Mouse (Mus musculus): Measurements from ENCODE around the gene Car11.

The Car11 gene

GRCm38 (mm10) chr7:45710477-45711191 is 11.0 kb downstream of the Car11 start:
- DNase-seq (ENCODE audit: low spot score in 2 of 2) = no peak

GRCm38 (mm10) chr7:45711316-45712021 is 11.8 kb downstream of the Car11 start:
- no peak for DNase-seq (ENCODE audit: low spot score in 2 of 2)

- no peak for DNase-seq (ENCODE audit: low spot score in 2 of 2)
These were observed 12.5 kb downstream of the Car11 start for GRCm38 (mm10) chr7:45712022-45712757.

GRCm38 (mm10) chr7:45713396-45713795 is 13.8 kb downstream of the Car11 start:
- no peak for DNase-seq (ENCODE audit: low spot score in 2 of 2)

GRCm38 (mm10) chr7:45713881-45714520 is 14.4 kb downstream of the Car11 start:
- no peak for DNase-seq (ENCODE audit: low spot score in 2 of 2)

- DNase-seq (ENCODE audit: low spot score in 2 of 2) = peak in 1 of 2 experiments; percentile 70
These were observed 15.0 kb downstream of the Car11 start for GRCm38 (mm10) chr7:45714630-45715089.

GRCm38 (mm10) chr7:45715090-45715708 is 15.6 kb downstream of the Car11 start, which contains the start of gene Rpl18:
TSS of gene Rpl18 (plus strand) at chr7:45715457.
- DNase-seq (ENCODE audit: low spot score in 2 of 2) = peak; percentile 88 to 97

GRCm38 (mm10) chr7:45715741-45716459 is 16.3 kb downstream of the Car11 start:
- no peak for DNase-seq (ENCODE audit: low spot score in 2 of 2)

- no peak for DNase-seq (ENCODE audit: low spot score in 2 of 2)
These were observed 16.8 kb downstream of the Car11 start for GRCm38 (mm10) chr7:45716460-45716857.

GRCm38 (mm10) chr7:45716952-45717917 is 17.6 kb downstream of the Car11 start:
- no peak for DNase-seq (ENCODE audit: low spot score in 2 of 2)

- DNase-seq (ENCODE audit: low spot score in 2 of 2) = peak; percentile 97 to 98
These were observed 18.3 kb downstream of the Car11 start, which contains the start of gene Sphk2 for GRCm38 (mm10) chr7:45717918-45718297. TSS of gene Sphk2 (minus strand) at chr7:45718002.

GRCm38 (mm10) chr7:45718331-45718730 is 18.7 kb downstream of the Car11 start:
- no peak for DNase-seq (ENCODE audit: low spot score in 2 of 2)

GRCm38 (mm10) chr7:45719180-45719579 is 19.5 kb downstream of the Car11 start:
- no peak for DNase-seq (ENCODE audit: low spot score in 2 of 2)

GRCm38 (mm10) chr7:45719738-45720412 is 20.2 kb downstream of the Car11 start:
- no peak for DNase-seq (ENCODE audit: low spot score in 2 of 2)

GRCm38 (mm10) chr7:45720413-45721233 is 21.0 kb downstream of the Car11 start, which contains the start of gene Fam83e:
TSS of gene Fam83e (plus strand) at chr7:45721212.
- DNase-seq (ENCODE audit: low spot score in 2 of 2) = no peak

GRCm38 (mm10) chr7:45721234-45721571 is 21.6 kb downstream of the Car11 start:
- no peak for DNase-seq (ENCODE audit: low spot score in 2 of 2)

- no peak for DNase-seq (ENCODE audit: low spot score in 2 of 2)
These were observed 22.2 kb downstream of the Car11 start for GRCm38 (mm10) chr7:45721642-45722347.
